Mouse (Mus musculus): ENCODE measurements around the gene Wdtc1.

Wdtc1 gene

GRCm38 (mm10) chr4:133353367-133354365 is at the start of gene Wdtc1:
Gene Wdtc1 (minus strand): TSS chr4:133353481.
- DNase-seq (ENCODE audit: low spot score) = peak; percentile 85

- peak; percentile 39 for DNase-seq (ENCODE audit: low spot score)
Measured at GRCm38 (mm10) chr4:133402011-133402410, 48.7 kb upstream of the Wdtc1 start.

- DNase-seq (ENCODE audit: low spot score) = no peak
Measured at GRCm38 (mm10) chr4:133400098-133400497, 46.8 kb upstream of the Wdtc1 start.

GRCm38 (mm10) chr4:133399509-133399908 is 46.2 kb upstream of the Wdtc1 start:
- DNase-seq (ENCODE audit: low spot score) = no peak

GRCm38 (mm10) chr4:133398619-133399018 is 45.3 kb upstream of the Wdtc1 start:
- DNase-seq (ENCODE audit: low spot score) = no peak

GRCm38 (mm10) chr4:133397961-133398360 is 44.7 kb upstream of the Wdtc1 start:
- DNase-seq (ENCODE audit: low spot score) = no peak

GRCm38 (mm10) chr4:133397299-133397698 is 44.0 kb upstream of the Wdtc1 start:
- no peak for DNase-seq (ENCODE audit: low spot score)

- no peak for DNase-seq (ENCODE audit: low spot score)
Measured at GRCm38 (mm10) chr4:133396079-133396478, 42.8 kb upstream of the Wdtc1 start.

- DNase-seq (ENCODE audit: low spot score) = no peak
Measured at GRCm38 (mm10) chr4:133394981-133395573, 41.8 kb upstream of the Wdtc1 start.

- no peak for DNase-seq (ENCODE audit: low spot score)
Measured at GRCm38 (mm10) chr4:133391185-133392040, 38.1 kb upstream of the Wdtc1 start.

GRCm38 (mm10) chr4:133390585-133390984 is 37.3 kb upstream of the Wdtc1 start:
- DNase-seq (ENCODE audit: low spot score) = no peak

- no peak for DNase-seq (ENCODE audit: low spot score)
Measured at GRCm38 (mm10) chr4:133390042-133390441, 36.8 kb upstream of the Wdtc1 start.

- DNase-seq (ENCODE audit: low spot score) = no peak
Measured at GRCm38 (mm10) chr4:133388781-133389552, 35.7 kb upstream of the Wdtc1 start.

- no peak for DNase-seq (ENCODE audit: low spot score)
Measured at GRCm38 (mm10) chr4:133387053-133387452, 33.8 kb upstream of the Wdtc1 start.

- DNase-seq (ENCODE audit: low spot score) = no peak
Measured at GRCm38 (mm10) chr4:133386061-133386797, 32.9 kb upstream of the Wdtc1 start.

GRCm38 (mm10) chr4:133381141-133381540 is 27.9 kb upstream of the Wdtc1 start:
- no peak for DNase-seq (ENCODE audit: low spot score)

GRCm38 (mm10) chr4:133380532-133380931 is 27.3 kb upstream of the Wdtc1 start:
- no peak for DNase-seq (ENCODE audit: low spot score)

- no peak for DNase-seq (ENCODE audit: low spot score)
Measured at GRCm38 (mm10) chr4:133379861-133380260, 26.6 kb upstream of the Wdtc1 start.

- no peak for DNase-seq (ENCODE audit: low spot score)
Measured at GRCm38 (mm10) chr4:133379046-133379347, 25.7 kb upstream of the Wdtc1 start.

GRCm38 (mm10) chr4:133378236-133379045 is 25.2 kb upstream of the Wdtc1 start:
- peak; percentile 62 for DNase-seq (ENCODE audit: low spot score)

Data from yolk sac, embryonic 10.5 days (tissue).